Mouse (Mus musculus) brain, embryonic 14.5 days (tissue): Measurements from ENCODE around the gene Wfs1.

Experiments used
- CTCF ChIP-seq: fragments of 200-500 bp; IDR thresholded peaks from 2 replicates; pipeline ENCODE4 v1.5.1; 2012; ENCODE audit warnings: inconsistent platforms, mild to moderate bottlenecking, moderate library complexity, borderline replicate concordance; ENCODE audit not compliant: insufficient read depth, insufficient read length; ENCODE audit errors: extremely low read depth
- POLR2A ChIP-seq: fragments of 200-500 bp; IDR thresholded peaks from 2 replicates; pipeline ENCODE4 v1.6.1; 2012; ENCODE audit warnings: mild to moderate bottlenecking, inconsistent platforms, borderline replicate concordance; ENCODE audit not compliant: poor library complexity, insufficient read depth, insufficient read length, severe bottlenecking; ENCODE audit errors: extremely low read depth

GRCm38 (mm10) chr5:37027701-37028100, 38.7 kb upstream of the Wfs1 start:
- TF ChIP-seq CTCF (no peak), POLR2A (no peak)
